Mouse (Mus musculus): ENCODE measurements around the gene Guca1b. TPM values are rescaled to one million over a fixed set of nuclear protein-coding genes. Genes with fewer than 3 reads are reported as not detected.
A peak's percentile ranks its signal among the peaks of the same experiment; 100 is the strongest.
"Not testable (repeated sequence)": the region's sequence is repeated elsewhere in the genome, so short reads cannot be mapped to it uniquely, and the experiment has no call there.

Gene Guca1b
- total RNA-seq, 1 experiment from 2014 or later, result 1.0 TPM

GRCm38 (mm10) chr17:47409897-47410861 is 25.0 kb downstream of the Guca1b start:
- DNase-seq, result peak; percentile 24

GRCm38 (mm10) chr17:47420195-47420594 is 35.0 kb downstream of the Guca1b start:
- no peak for DNase-seq

- peak; percentile 24 for DNase-seq
Measured at GRCm38 (mm10) chr17:47421566-47421965, 36.4 kb downstream of the Guca1b start.

GRCm38 (mm10) chr17:47422616-47423015 is 37.4 kb downstream of the Guca1b start:
- not testable (repeated sequence) for DNase-seq

- DNase-seq, result no peak
Measured at GRCm38 (mm10) chr17:47424186-47424585, 39.0 kb downstream of the Guca1b start.

- DNase-seq, result no peak
Measured at GRCm38 (mm10) chr17:47427316-47427715, 42.1 kb downstream of the Guca1b start.

GRCm38 (mm10) chr17:47428831-47429304 is 43.7 kb downstream of the Guca1b start:
- DNase-seq, result peak; percentile 72

- DNase-seq, result no peak
Measured at GRCm38 (mm10) chr17:47430815-47431214, 45.6 kb downstream of the Guca1b start.

- no peak for DNase-seq
Measured at GRCm38 (mm10) chr17:47436156-47436906, 51.1 kb downstream of the Guca1b start, which contains the start of gene AI661453. Gene AI661453, plus strand, starts transcription at chr17:47436615.

- no peak for DNase-seq
Measured at GRCm38 (mm10) chr17:47436907-47437547, 51.8 kb downstream of the Guca1b start, which contains the start of gene 1700001C19Rik. Gene 1700001C19Rik, minus strand, starts transcription at chr17:47437376.

- no peak for DNase-seq
Measured at GRCm38 (mm10) chr17:47438611-47439010, 53.4 kb downstream of the Guca1b start.

- DNase-seq, result no peak
Measured at GRCm38 (mm10) chr17:47439396-47440028, 54.3 kb downstream of the Guca1b start.

GRCm38 (mm10) chr17:47440359-47440890 is 55.2 kb downstream of the Guca1b start:
- DNase-seq, result no peak

GRCm38 (mm10) chr17:47441296-47442051 is 56.3 kb downstream of the Guca1b start:
- DNase-seq, result no peak

GRCm38 (mm10) chr17:47442271-47442670 is 57.1 kb downstream of the Guca1b start:
- DNase-seq, result no peak

Other genes starting within 250 kb of the Guca1b start
- 45.8 and 49.4 TPM in 2 replicates for gene Mrps10, start 16.5 kb upstream of the Guca1b start, total RNA-seq (2021)
- 1.1 TPM in 2 replicates for gene Guca1a, start 15.2 kb downstream of the Guca1b start, total RNA-seq (2021)
- 1.4 and 1.7 TPM in 2 replicates for gene AI661453, start 51.2 kb downstream of the Guca1b start, total RNA-seq (2021)
- 0.82 TPM in 1 of 2 replicates, not detected in the other for gene 1700001C19Rik, start 52.0 kb downstream of the Guca1b start, total RNA-seq (2021)
- 22.9 and 23.9 TPM in 2 replicates for gene Taf8, start 116.9 kb downstream of the Guca1b start, total RNA-seq (2021)
- 228 and 248 TPM in 2 replicates for gene Ccnd3, start 119.7 kb downstream of the Guca1b start, total RNA-seq (2021)
- gene Bysl, start 226.1 kb downstream of the Guca1b start, total RNA-seq (2021), result 19.7 and 21.6 TPM in 2 replicates
- gene Med20, start 226.2 kb downstream of the Guca1b start, total RNA-seq (2021), result 39.3 and 39.8 TPM in 2 replicates
- gene Gm20517, start 226.2 kb downstream of the Guca1b start, total RNA-seq (2021), result 3.0 and 3.3 TPM in 2 replicates
- 6.8 and 7.8 TPM in 2 replicates for gene Usp49, start 245.3 kb downstream of the Guca1b start, total RNA-seq (2021)

Measured in adrenal gland, postnatal 14 days (tissue).